Comparison of ENCODE assay signal across 10 mouse cellular contexts in the genomic region with DNA sequence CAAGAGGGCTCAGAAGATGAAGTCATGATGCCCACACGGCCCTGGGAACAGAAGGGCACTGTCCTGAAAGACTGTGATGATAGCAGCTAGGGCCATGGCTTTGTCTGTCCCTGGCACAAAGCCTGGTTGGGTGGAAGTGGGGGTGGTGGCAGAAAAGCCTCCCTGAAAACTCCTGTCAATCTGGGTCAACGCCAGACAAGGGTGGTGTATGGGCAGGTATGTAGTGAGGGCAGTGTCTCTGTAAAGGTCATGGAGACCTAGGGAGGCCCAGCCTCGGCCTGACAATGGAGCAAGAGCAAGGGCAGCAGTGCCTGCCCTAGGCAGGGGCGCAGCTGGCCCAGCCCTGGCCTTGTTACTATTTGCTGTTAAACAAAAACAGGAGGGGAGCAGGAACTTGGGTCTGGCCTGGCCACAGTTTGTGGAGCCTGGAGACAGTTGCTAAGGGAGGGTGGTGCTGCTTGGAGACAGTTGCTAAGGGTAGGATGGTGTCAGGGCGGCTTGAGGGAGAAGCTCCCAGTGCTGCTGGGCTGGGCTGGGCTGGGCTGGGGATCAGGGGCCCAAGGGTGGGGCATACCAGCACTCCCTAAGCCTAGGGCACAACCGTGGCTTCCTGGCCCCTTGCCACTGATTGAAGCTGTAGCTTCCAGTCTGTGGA. TPM values are rescaled to one million over a fixed set of nuclear protein-coding genes. Genes with fewer than 3 reads are reported as not detected.
DNase-seq lines count a peak whose midpoint lies in the region; ATAC-seq and TF ChIP-seq lines count a peak whose summit lies in the region.
"Had no signal": no experiment of that assay in that cellular context is flagged by ENCODE, and none has a peak within 500 bp of the region (broad histone marks: within the 10 kb centered on the region; RNA-seq: fewer than 3 reads in every experiment).

No protein-coding gene starts in this region.

- peak overlapping the region; percentile 56; the same call in 1 of the 2 replicates for H3K4me3 ChIP-seq in embryonic facial prominence, embryonic 10.5 days
- H3K4me3 ChIP-seq in neural tube, embryonic 12.5 days, result peak overlapping the region; percentile 46
- H3K4me3 ChIP-seq in thymus, adult 2 months (ENCODE audit: control insufficient read depth, insufficient read depth, low read length), result no peak overlapping the region
- H3K4me3 ChIP-seq: lung, embryonic 15.5 days had no signal

- intact Hi-C loops in left cerebral cortex, postnatal 36 days (cut with DNase I), result no loop called here

- peak; percentile 53 for ATAC-seq in neural tube, embryonic 12.5 days (ENCODE audit: low FRiP score, low read depth)

- H3K4me2 ChIP-seq in neural tube, embryonic 12.5 days (replicated peaks), result peak overlapping the region; percentile 69

- peak; percentile 34 to 50 for DNase-seq in left cerebral cortex, adult 18-20 months (ENCODE audit: low spot score in 2 of 2)
- DNase-seq in left cerebral cortex, postnatal 36 days (ENCODE audit: low spot score in 2 of 2), result no peak
- DNase-seq in embryonic facial prominence, embryonic 10.5 days (ENCODE audit: low spot score), result peak; percentile 51
- DNase-seq in heart, postnatal 4 days, result peak; percentile 57
- DNase-seq in lung, adult 18-20 months, result peak; percentile 83 to 90
- no peak for DNase-seq in spleen, adult 12 weeks (ENCODE audit: low spot score)
- DNase-seq in thymus, adult 2 months, result no peak

- no peak for TF ChIP-seq CTCF in thymus, adult 2 months (IDR thresholded peaks at IDR 0.05; ENCODE audit: borderline replicate concordance, control insufficient read depth, extremely low read depth, insufficient read depth, low read length, poor library complexity)

- H3K27ac ChIP-seq in embryonic facial prominence, embryonic 10.5 days (replicated peaks), result peak overlapping the region; percentile 62; the same call in 1 of the 2 replicates
- H3K27ac ChIP-seq in neural tube, embryonic 12.5 days, result peak overlapping the region; percentile 72
- H3K27ac ChIP-seq in thymus, adult 2 months (ENCODE audit: control insufficient read depth, insufficient read depth, low read length), result no peak overlapping the region
- H3K27ac ChIP-seq: lung, embryonic 15.5 days had no signal

- H3K9me3 ChIP-seq in embryonic facial prominence, embryonic 10.5 days, result no peaks in the 10 kb centered on the region
- no peaks in the 10 kb centered on the region for H3K9me3 ChIP-seq in neural tube, embryonic 12.5 days
- H3K9me3 ChIP-seq: lung, embryonic 15.5 days had no signal

- peak overlapping the region; percentile 54 for H3K9ac ChIP-seq in neural tube, embryonic 12.5 days
- H3K9ac ChIP-seq: lung, embryonic 15.5 days had no signal

- H3K36me3 ChIP-seq in embryonic facial prominence, embryonic 10.5 days (replicated peaks), result 0 out of 2 replicates have a peak, but pooled peaks cover 10% of the 10 kb centered on the region
- peaks cover 26% of the 10 kb centered on the region for H3K36me3 ChIP-seq in neural tube, embryonic 12.5 days
- no peaks in the 10 kb centered on the region for H3K36me3 ChIP-seq in thymus, adult 2 months (ENCODE audit: control insufficient read depth, insufficient read depth, low read length)
- H3K36me3 ChIP-seq: lung, embryonic 15.5 days had no signal

- WGBS in embryonic facial prominence, embryonic 10.5 days, result 40% methylated on average over 6 of the region's 6 CpGs
- WGBS in neural tube, embryonic 12.5 days, result 19% methylated on average over 6 of the region's 6 CpGs
- WGBS in thymus, adult 2 months, result 71% methylated on average over 6 of the region's 6 CpGs

- peaks cover 58% of the 10 kb centered on the region for H3K4me1 ChIP-seq in embryonic facial prominence, embryonic 10.5 days
- H3K4me1 ChIP-seq in neural tube, embryonic 12.5 days, result peaks cover 68% of the 10 kb centered on the region
- H3K4me1 ChIP-seq in thymus, adult 2 months (replicated peaks; ENCODE audit: control insufficient read depth, insufficient read depth, low read length), result 0 out of 2 replicates have a peak, but pooled peaks cover 5% of the 10 kb centered on the region

- no peak for TF ChIP-seq POLR2A in thymus, adult 2 months (IDR thresholded peaks at IDR 0.05; ENCODE audit: control insufficient read depth, extremely low read depth, insufficient read depth, low read length, poor library complexity)

- H3K27me3 ChIP-seq in embryonic facial prominence, embryonic 10.5 days (replicated peaks; ENCODE audit: low read depth, poor library complexity, severe bottlenecking), result peaks cover 46% of the 10 kb centered on the region
- peaks cover 6% of the 10 kb centered on the region; the same call in 1 of the 2 replicates for H3K27me3 ChIP-seq in neural tube, embryonic 12.5 days (replicated peaks)
- no peaks in the 10 kb centered on the region for H3K27me3 ChIP-seq in thymus, adult 2 months (ENCODE audit: control insufficient read depth, insufficient read depth, low read length)

RNA-seq across cellular contexts. Expression of gene Tppp3, which starts 2.2 kb away (rescaled TPM):
- total RNA-seq in left cerebral cortex, adult 18-20 months (2021), result 10 to 100 TPM; 47.0 to 48.3 TPM
- total RNA-seq in left cerebral cortex, postnatal 36 days (2021), result 10 to 100 TPM; 36.1 to 46.4 TPM
- polyA plus RNA-seq in embryonic facial prominence, embryonic 10.5 days (2016; fragmentation: Nextera tagmentation; extraction: Ambion mirVana), result 35.7 and 48.8 TPM in 2 replicates
- total RNA-seq in heart, postnatal 4 days (2021), result 10 to 100 TPM; 44.4 to 46.1 TPM
- polyA plus RNA-seq in neural tube, embryonic 12.5 days (2016; fragmentation: Nextera tagmentation; extraction: Ambion mirVana), result 242 and 246 TPM in 2 replicates
- 14.6 and 27.8 TPM in 2 replicates for polyA plus RNA-seq in thymus, adult 2 months (2012; rRNA removed)

RNA-seq across cellular contexts. Expression of gene Zdhhc1, which starts 27.5 kb away (rescaled TPM):
- total RNA-seq in left cerebral cortex, adult 18-20 months (2021), result 10 to 100 TPM; 41.8 to 42.5 TPM
- total RNA-seq in left cerebral cortex, postnatal 36 days (2021), result 10 to 100 TPM; 33.2 to 45.3 TPM
- polyA plus RNA-seq in embryonic facial prominence, embryonic 10.5 days (2016; fragmentation: Nextera tagmentation; extraction: Ambion mirVana), result 19.2 and 20.5 TPM in 2 replicates
- total RNA-seq in heart, postnatal 4 days (2021), result 10 to 100 TPM; 14.6 to 15.9 TPM
- 29.0 and 30.7 TPM in 2 replicates for polyA plus RNA-seq in neural tube, embryonic 12.5 days (2016; fragmentation: Nextera tagmentation; extraction: Ambion mirVana)
- 22.3 and 23.5 TPM in 2 replicates for polyA plus RNA-seq in thymus, adult 2 months (2012; rRNA removed)

RNA-seq across cellular contexts. Expression of gene Hsd11b2, which starts 49.4 kb away (rescaled TPM):
- not detected for total RNA-seq in left cerebral cortex, adult 18-20 months (2021)
- total RNA-seq in left cerebral cortex, postnatal 36 days (2021), result under 1 TPM in 1 of 2 experiments, not detected in 1; 0.20 TPM
- polyA plus RNA-seq in embryonic facial prominence, embryonic 10.5 days (2016; fragmentation: Nextera tagmentation; extraction: Ambion mirVana), result 18.8 and 22.2 TPM in 2 replicates
- under 1 TPM; 0.43 to 0.52 TPM for total RNA-seq in heart, postnatal 4 days (2021)
- polyA plus RNA-seq in neural tube, embryonic 12.5 days (2016; fragmentation: Nextera tagmentation; extraction: Ambion mirVana), result 23.8 and 25.7 TPM in 2 replicates
- 0.46 and 0.90 TPM in 2 replicates for polyA plus RNA-seq in thymus, adult 2 months (2012; rRNA removed)

RNA-seq across cellular contexts. Expression of gene Lrrc36, which starts 55.8 kb away (rescaled TPM):
- total RNA-seq in left cerebral cortex, adult 18-20 months (2021), result under 1 TPM; 0.19 to 0.42 TPM
- total RNA-seq in left cerebral cortex, postnatal 36 days (2021), result under 1 TPM; 0.32 to 0.37 TPM
- polyA plus RNA-seq in embryonic facial prominence, embryonic 10.5 days (2016; fragmentation: Nextera tagmentation; extraction: Ambion mirVana), result 0.29 and 0.67 TPM in 2 replicates
- total RNA-seq in heart, postnatal 4 days (2021), result under 1 TPM; 0.50 to 0.93 TPM
- 1.6 and 1.8 TPM in 2 replicates for polyA plus RNA-seq in neural tube, embryonic 12.5 days (2016; fragmentation: Nextera tagmentation; extraction: Ambion mirVana)
- polyA plus RNA-seq in thymus, adult 2 months (2012; rRNA removed), result 0.24 and 0.34 TPM in 2 replicates

RNA-seq across cellular contexts. Expression of gene Kctd19, which starts 55.9 kb away (rescaled TPM):
- total RNA-seq in left cerebral cortex, adult 18-20 months (2021), result not detected
- total RNA-seq in left cerebral cortex, postnatal 36 days (2021), result not detected
- 0.08 and 0.16 TPM in 2 replicates for polyA plus RNA-seq in embryonic facial prominence, embryonic 10.5 days (2016; fragmentation: Nextera tagmentation; extraction: Ambion mirVana)
- not detected for total RNA-seq in heart, postnatal 4 days (2021)
- polyA plus RNA-seq in neural tube, embryonic 12.5 days (2016; fragmentation: Nextera tagmentation; extraction: Ambion mirVana), result not detected in 2 replicates
- 0.07 TPM in 1 of 2 replicates, not detected in the other for polyA plus RNA-seq in thymus, adult 2 months (2012; rRNA removed)
- total RNA-seq: gastrocnemius, postnatal 36 days had no signal
- polyA plus RNA-seq: lung, embryonic 15.5 days had no signal

Comparison
In these comparisons a context has a peak if more than half of its experiments do, and no peak if none do; other contexts are left out.
1. DNase-seq: peak in left cerebral cortex, adult 18-20 months (2 of 2), embryonic facial prominence, embryonic 10.5 days (single experiment), heart, postnatal 4 days (single experiment) and lung, adult 18-20 months (2 of 2); none in left cerebral cortex, postnatal 36 days (0 of 2), spleen, adult 12 weeks (single experiment) and thymus, adult 2 months (single experiment).